Mouse (Mus musculus): Measurements from ENCODE around the gene Gimap4.

The Gimap4 gene

DNA sequence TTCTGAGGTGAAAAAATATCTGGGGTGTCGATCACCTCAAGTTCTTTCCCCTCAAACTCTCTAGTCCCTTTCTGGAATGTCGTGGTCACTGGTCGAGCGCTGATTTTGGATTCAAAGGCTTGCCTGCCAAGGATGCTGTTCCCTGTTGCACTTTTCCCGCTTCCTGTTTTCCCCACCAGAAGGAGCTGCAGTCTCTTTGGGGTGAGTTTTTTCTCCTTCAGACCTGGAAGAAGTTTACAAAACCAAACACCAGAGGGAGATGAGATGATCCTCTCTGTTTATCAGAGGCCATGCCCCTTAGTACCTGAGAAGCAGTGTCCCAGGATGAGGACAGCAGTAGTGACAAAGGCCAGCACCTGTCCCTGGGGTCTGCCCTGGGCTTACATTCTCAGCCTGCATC is 18.3 kb downstream of the Gimap4 start:
- DNase-seq = no peak

DNA sequence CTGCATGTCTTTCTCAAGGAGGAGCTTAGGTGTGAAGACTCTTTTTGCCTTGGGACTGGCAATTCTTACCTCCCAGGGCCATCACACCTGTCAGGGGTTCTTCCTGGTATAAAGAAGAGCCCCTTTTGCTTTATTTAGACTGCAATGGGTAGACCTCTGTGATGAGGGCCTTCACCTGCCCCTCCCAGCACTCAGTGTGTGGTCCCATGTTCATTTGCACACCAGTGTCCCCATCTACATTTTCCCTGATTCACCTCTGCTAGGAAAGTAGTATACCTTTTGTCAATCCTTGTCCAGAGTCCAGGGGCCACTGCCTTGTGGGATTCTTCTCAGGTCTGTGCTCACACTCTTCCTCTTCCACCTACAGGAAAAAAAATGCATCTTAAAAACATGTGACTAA is 19.8 kb downstream of the Gimap4 start:
- DNase-seq = no peak

DNA sequence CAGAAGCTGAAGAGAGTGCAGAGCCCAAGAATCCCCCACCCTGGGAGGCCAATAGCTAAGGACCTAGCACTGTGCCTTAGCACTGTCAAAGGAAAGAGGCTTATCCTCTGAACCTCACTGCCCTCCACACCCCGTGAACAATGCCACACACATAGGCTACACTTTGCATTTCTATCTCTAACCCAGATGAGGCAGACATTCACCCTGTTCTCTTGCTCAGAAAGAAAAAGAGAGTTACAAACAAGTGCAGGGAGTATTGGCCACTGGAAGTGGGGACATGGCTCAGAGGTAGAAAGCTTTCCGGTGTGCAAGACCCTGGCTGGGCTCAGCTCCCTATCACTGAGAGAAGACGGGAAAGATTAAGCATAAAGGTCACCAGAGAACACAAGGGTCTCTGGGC is 21.8 kb downstream of the Gimap4 start:
- DNase-seq = no peak

DNA sequence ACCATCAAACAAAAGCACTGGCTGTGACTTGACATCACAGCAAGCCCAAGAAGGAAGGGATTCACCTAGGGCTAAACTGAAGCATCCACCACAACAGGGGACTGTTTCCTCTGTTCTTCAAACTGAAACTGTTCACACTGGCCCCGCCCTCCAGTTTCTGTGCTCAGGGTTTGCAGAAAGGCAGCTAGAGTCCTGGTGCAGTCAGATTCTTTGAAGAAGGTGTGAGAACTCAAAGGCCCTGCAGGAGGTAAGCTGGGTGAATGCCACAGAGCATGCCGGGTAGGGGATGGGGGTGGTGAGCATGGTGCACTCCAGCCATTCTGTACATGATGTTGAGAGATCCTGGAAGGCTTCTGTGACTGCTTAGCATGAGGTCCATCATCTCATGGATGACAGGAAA is 34.1 kb downstream of the Gimap4 start, which contains the start of the genes Gm28053 and Gimap7:
Gene Gm28053, plus strand, starts transcription at position 153 of the 400 bp plus-strand sequence.
Gene Gimap7, plus strand, starts transcription at position 167 of the 400 bp plus-strand sequence.
- no peak for DNase-seq

DNA sequence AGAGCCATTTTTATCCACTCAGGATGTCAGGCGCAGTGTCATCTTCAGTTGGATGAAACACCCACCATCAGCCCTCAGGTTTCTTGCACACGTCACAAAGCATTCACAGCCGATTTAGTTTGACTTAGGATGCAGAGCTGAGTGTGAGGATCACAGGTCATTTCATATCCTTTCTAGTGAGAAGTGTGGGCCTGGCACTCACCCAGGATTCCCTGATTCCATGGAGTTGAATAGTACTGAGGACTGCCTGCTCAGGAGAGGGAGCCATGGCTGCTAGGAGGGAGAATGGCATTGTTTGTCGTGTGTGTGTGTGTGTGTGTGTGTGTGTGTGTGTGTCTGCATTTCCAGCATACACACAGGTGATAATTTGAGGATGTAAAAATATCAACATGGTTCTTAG is 36.0 kb downstream of the Gimap4 start:
- DNase-seq = no peak

GRCm38 (mm10) chr6:48723468-48723867 is 39.1 kb downstream of the Gimap4 start:
- no peak for DNase-seq

DNA sequence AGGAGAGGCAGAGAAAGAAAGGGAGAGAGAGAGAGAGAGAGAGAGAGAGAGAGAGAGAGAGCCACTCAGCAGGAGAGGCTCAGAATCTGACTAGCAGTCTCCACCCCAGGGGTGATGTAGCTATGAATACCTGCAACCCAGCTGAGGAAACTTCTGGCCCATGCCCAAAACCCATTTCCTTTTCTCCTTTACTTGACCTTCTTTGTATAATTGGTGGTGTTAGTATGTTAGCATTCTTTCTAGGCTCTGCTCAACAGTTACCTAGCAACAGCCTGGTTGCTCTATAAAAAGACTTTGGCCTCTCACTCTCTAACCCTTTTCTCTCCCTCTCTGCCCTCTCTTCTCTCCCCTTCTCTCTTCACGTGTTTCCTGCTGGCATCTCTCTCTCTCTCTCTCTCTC is 41.1 kb downstream of the Gimap4 start:
- peak; percentile 93 for DNase-seq

- DNase-seq = no peak
Measured at GRCm38 (mm10) chr6:48727761-48728160, 43.4 kb downstream of the Gimap4 start.

DNA sequence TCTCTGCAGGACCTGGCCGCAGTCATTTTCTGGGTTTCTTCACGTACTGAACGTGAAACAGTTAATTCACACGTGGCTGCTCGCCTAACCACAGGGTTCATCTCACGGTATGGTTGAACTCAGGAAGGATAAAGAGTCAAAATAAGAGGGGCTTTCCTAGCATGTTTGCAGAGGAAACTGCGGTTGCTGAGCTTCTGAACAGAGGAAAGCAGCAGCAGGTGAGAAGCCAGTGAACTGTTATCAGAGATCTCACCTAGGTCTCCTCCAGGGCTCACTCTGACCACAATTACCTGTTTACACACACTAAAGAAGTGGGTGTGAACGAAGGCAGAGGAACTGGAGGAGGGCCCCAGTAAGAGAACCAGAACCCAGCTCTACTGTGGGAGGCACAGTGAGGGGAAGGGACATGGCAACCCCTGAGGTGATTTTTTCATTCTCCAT is 48.5 kb downstream of the Gimap4 start:
- peak; percentile 57 for DNase-seq

- DNase-seq = no peak
Measured at GRCm38 (mm10) chr6:48733660-48734059, 49.3 kb downstream of the Gimap4 start.

DNA sequence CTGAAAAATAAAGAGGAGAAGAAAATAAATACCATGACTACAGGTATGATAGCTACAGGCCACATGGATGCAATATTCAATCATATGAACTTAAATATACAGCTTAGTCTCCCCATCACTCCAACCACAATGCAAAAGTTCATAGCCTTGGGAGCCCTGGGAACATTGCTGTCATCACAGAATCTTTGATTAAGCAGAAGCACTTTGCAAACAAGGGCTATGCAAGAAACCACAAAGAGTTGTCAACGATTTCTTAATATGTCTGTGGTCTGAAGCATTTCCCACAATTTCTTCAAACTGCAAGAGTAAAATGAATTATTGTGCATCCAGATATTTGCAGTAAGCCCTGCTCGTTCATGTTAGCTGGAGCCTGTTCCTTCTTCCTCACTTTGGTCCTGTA is 52.7 kb downstream of the Gimap4 start:
- DNase-seq = no peak

DNA sequence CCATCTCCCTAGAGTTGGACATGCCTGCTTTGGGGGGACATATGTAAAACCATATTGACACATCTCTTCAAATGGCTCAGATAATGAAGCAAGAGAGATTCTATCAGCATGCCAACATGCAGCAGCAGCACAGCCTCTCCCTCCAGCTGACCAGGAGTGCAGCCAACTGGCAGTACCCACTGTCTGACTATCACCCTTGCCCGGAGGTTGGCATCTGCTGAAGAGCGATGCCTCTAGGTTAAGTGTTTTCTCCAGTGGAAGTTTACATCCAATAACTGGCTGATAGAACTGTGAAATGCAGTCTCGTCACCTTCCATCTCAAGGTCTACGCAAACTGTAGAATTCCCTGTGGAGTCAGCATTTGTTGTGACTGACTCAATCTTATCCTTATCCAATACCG is 53.3 kb downstream of the Gimap4 start:
- no peak for DNase-seq

DNA sequence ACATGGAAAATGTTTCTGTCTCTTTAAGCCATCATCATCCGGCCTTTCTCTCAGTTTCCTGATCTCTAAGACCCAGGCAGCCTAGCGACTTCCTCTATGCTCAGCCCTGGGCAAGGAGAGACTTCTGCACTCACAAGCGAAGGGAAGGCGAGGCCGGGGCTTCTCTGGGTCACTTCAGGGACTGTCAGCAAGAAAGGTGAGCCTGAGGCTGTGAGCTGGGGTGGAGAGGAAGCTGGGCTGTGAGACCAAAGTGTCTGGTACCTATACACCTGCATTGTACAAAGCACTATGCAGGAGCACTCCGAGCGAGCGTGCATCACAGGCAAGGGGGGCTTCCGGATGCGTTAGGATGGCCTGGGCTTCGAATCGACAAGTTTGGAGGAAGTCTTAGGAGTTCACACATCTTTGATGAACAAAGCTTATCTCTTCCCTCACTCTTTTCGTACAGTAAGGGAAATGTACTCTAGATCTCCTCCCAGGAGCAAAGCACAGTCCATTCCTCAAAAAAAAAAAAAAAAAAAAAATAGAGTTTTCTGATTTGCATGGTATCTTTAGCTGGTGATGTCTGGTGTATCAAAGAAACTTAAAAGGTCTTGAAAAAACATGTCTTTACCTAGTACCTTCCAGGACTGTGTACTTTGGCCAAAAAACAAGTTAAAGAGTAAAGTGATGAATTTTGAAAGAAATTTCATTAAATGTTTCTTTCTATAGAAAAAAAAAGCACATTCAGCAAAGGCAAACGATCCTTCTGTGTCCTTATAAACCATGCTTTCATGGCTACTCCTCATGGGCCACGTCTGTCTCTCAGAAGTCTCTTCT is 54.8 kb downstream of the Gimap4 start, which contains the start of gene Gimap1:
Gene Gimap1, plus strand, starts transcription at position 94 of the 819 bp plus-strand sequence.
- peak; percentile 78 for DNase-seq

DNA sequence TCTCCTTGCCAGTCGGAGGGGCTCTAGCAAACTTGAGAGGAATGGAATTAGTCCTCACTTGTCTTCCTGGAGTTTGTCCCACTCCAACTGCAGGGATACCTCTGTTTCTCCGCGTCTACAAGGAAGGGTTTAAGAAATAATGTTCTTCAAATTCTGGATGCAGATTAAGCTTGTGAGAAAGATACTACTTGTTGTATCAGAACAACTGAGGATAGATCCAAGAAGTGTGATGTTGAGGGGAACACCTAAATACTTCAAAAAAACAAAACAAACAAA is 55.4 kb downstream of the Gimap4 start:
- DNase-seq = no peak

GRCm38 (mm10) chr6:48740501-48741169 is 56.3 kb downstream of the Gimap4 start:
- DNase-seq = no peak

- DNase-seq = no peak
Measured at GRCm38 (mm10) chr6:48741273-48741672, 56.9 kb downstream of the Gimap4 start.

Data from lung, postnatal 36 days (tissue).